In the genomic region with DNA sequence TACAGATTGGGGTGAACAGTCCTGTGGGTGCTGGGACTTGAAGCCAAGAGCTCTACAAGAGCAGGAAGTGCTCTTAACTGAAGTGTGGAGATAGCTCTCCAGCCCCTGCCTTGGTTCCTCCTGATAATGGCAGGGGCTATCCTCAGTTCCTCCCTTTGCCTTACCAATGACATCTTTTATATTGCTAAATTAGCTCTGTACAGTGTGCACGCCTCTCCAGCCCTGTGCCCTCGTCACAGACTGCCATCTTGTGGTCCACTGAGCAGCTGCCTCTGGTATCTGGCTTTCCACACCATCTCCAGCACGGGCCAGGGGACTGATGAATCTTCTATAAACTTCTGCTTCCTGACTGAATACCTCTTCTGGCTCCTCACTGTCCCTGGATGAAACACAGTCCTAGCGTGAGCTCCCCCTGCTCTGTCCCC, we compare ENCODE assay signal across 8 mouse cellular contexts. TPM values are rescaled to one million over a fixed set of nuclear protein-coding genes. Genes with fewer than 3 reads are reported as not detected.
DNase-seq lines count a peak whose midpoint lies in the region; ATAC-seq and TF ChIP-seq lines count a peak whose summit lies in the region.

No protein-coding gene starts in this region.

- no peaks in the 10 kb centered on the region for H3K9me3 ChIP-seq in embryonic facial prominence, embryonic 10.5 days
- H3K9me3 ChIP-seq in limb, embryonic 13.5 days, result no peaks in the 10 kb centered on the region
- H3K9me3 ChIP-seq in midbrain, embryonic 13.5 days, result no peaks in the 10 kb centered on the region
- H3K9me3 ChIP-seq in stomach, postnatal 0 days (ENCODE audit: control insufficient read depth, low read length), result no peaks in the 10 kb centered on the region

- TF ChIP-seq EP300 in stomach, postnatal 0 days (optimal IDR thresholded peaks at IDR 0.05), result no peak

- H3K27me3 ChIP-seq in embryonic facial prominence, embryonic 10.5 days (replicated peaks; ENCODE audit: low read depth, poor library complexity, severe bottlenecking), result peaks cover 6% of the 10 kb centered on the region; the same call in 1 of the 2 replicates
- H3K27me3 ChIP-seq in limb, embryonic 13.5 days, result no peaks in the 10 kb centered on the region
- peaks cover 10% of the 10 kb centered on the region for H3K27me3 ChIP-seq in midbrain, embryonic 13.5 days
- no peaks in the 10 kb centered on the region for H3K27me3 ChIP-seq in stomach, postnatal 0 days (ENCODE audit: control insufficient read depth, insufficient read depth, low read length)

- peak; percentile 88 for TF ChIP-seq CTCF in stomach, postnatal 0 days (IDR thresholded peaks at IDR 0.05; ENCODE audit: low read depth)

- DNase-seq in 3134 (ENCODE audit: extremely low read depth, insufficient read length, low spot score), result peak; percentile 50
- DNase-seq in MN1 (ENCODE audit: low spot score), result peak; percentile 46
- peak; percentile 60 for DNase-seq in embryonic facial prominence, embryonic 10.5 days (ENCODE audit: low spot score)
- DNase-seq in heart, adult 18-20 months, result peak; percentile 58 to 75
- peak; percentile 52 for DNase-seq in kidney, adult 9 months
- DNase-seq in stomach, postnatal 0 days (ENCODE audit: low spot score), result peak; percentile 46

- ATAC-seq in limb, embryonic 13.5 days (ENCODE audit: low FRiP score, low read depth), result peak; percentile 81; the same call in 1 of the 2 replicates
- peak; percentile 77 for ATAC-seq in midbrain, embryonic 13.5 days
- ATAC-seq in stomach, postnatal 0 days (ENCODE audit: low FRiP score, low TSS enrichment), result peak; percentile 63; the same call in 1 of the 2 replicates

- H3K4me1 ChIP-seq in embryonic facial prominence, embryonic 10.5 days, result peaks cover 15% of the 10 kb centered on the region
- peaks cover 37% of the 10 kb centered on the region for H3K4me1 ChIP-seq in limb, embryonic 13.5 days
- peaks cover 7% of the 10 kb centered on the region; the same call in 1 of the 2 replicates for H3K4me1 ChIP-seq in midbrain, embryonic 13.5 days (replicated peaks)
- no peaks in the 10 kb centered on the region for H3K4me1 ChIP-seq in stomach, postnatal 0 days (replicated peaks; ENCODE audit: control insufficient read depth, insufficient read depth)

- no peak overlapping the region for H3K4me3 ChIP-seq in embryonic facial prominence, embryonic 10.5 days
- no peak overlapping the region for H3K4me3 ChIP-seq in limb, embryonic 13.5 days
- H3K4me3 ChIP-seq in midbrain, embryonic 13.5 days (replicated peaks), result no peak overlapping the region
- no peak overlapping the region for H3K4me3 ChIP-seq in stomach, postnatal 0 days (ENCODE audit: low read depth, low read length)

- H3K4me2 ChIP-seq in limb, embryonic 13.5 days (replicated peaks), result no peak overlapping the region
- H3K4me2 ChIP-seq in midbrain, embryonic 13.5 days (replicated peaks), result no peak overlapping the region
- no peak overlapping the region for H3K4me2 ChIP-seq in stomach, postnatal 0 days (replicated peaks; ENCODE audit: low read depth)

- H3K27ac ChIP-seq in embryonic facial prominence, embryonic 10.5 days (replicated peaks), result peak overlapping the region; percentile 4; the same call in 1 of the 2 replicates
- no peak overlapping the region for H3K27ac ChIP-seq in limb, embryonic 13.5 days
- H3K27ac ChIP-seq in midbrain, embryonic 13.5 days, result no peak overlapping the region
- no peak overlapping the region for H3K27ac ChIP-seq in stomach, postnatal 0 days (replicated peaks)

- H3K36me3 ChIP-seq in embryonic facial prominence, embryonic 10.5 days (replicated peaks), result no peaks in the 10 kb centered on the region
- H3K36me3 ChIP-seq in limb, embryonic 13.5 days, result no peaks in the 10 kb centered on the region
- H3K36me3 ChIP-seq in midbrain, embryonic 13.5 days, result no peaks in the 10 kb centered on the region
- H3K36me3 ChIP-seq in stomach, postnatal 0 days (ENCODE audit: control insufficient read depth, insufficient read depth, low read length), result no peaks in the 10 kb centered on the region

- 35% methylated on average over 4 of the region's 4 CpGs for WGBS in embryonic facial prominence, embryonic 10.5 days
- WGBS in limb, embryonic 13.5 days, result 17% methylated on average over 4 of the region's 4 CpGs
- 39% methylated on average over 4 of the region's 4 CpGs for WGBS in midbrain, embryonic 13.5 days
- WGBS in stomach, postnatal 0 days, result 17% methylated on average over 4 of the region's 4 CpGs

- no peak overlapping the region for H3K9ac ChIP-seq in limb, embryonic 13.5 days
- H3K9ac ChIP-seq in midbrain, embryonic 13.5 days (replicated peaks), result no peak overlapping the region
- H3K9ac ChIP-seq in stomach, postnatal 0 days (ENCODE audit: low read length), result no peak overlapping the region

RNA-seq across cellular contexts. Expression of gene Pyroxd2, which starts 8.4 kb away (rescaled TPM):
- polyA plus RNA-seq in embryonic facial prominence, embryonic 10.5 days (2016; fragmentation: Nextera tagmentation; extraction: Ambion mirVana), result 1.00 and 1.0 TPM in 2 replicates
- total RNA-seq in heart, adult 18-20 months (2021), result 1 to 10 TPM; 3.3 to 4.3 TPM
- polyA plus RNA-seq in limb, embryonic 13.5 days (2015; fragmentation: Nextera tagmentation; extraction: Ambion mirVana), result 2.1 and 2.6 TPM in 2 replicates
- polyA plus RNA-seq in midbrain, embryonic 13.5 days (2015; fragmentation: Nextera tagmentation; extraction: Ambion mirVana), result 1.5 and 1.6 TPM in 2 replicates
- polyA plus RNA-seq in stomach, postnatal 0 days (2015; fragmentation: Nextera tagmentation; extraction: Ambion mirVana), result 1.8 and 1.9 TPM in 2 replicates

RNA-seq across cellular contexts. Expression of gene Hps1, which starts 35.6 kb away (rescaled TPM):
- 20.0 and 21.2 TPM in 2 replicates for polyA plus RNA-seq in embryonic facial prominence, embryonic 10.5 days (2016; fragmentation: Nextera tagmentation; extraction: Ambion mirVana)
- 1 to 10 TPM; 1.4 to 1.5 TPM for total RNA-seq in heart, adult 18-20 months (2021)
- polyA plus RNA-seq in limb, embryonic 13.5 days (2015; fragmentation: Nextera tagmentation; extraction: Ambion mirVana), result 13.5 and 15.2 TPM in 2 replicates
- 11.8 and 13.7 TPM in 2 replicates for polyA plus RNA-seq in midbrain, embryonic 13.5 days (2015; fragmentation: Nextera tagmentation; extraction: Ambion mirVana)
- 11.0 and 11.8 TPM in 2 replicates for polyA plus RNA-seq in stomach, postnatal 0 days (2015; fragmentation: Nextera tagmentation; extraction: Ambion mirVana)
